28 mouse cellular contexts compared by ENCODE assay signal in the genomic region with DNA sequence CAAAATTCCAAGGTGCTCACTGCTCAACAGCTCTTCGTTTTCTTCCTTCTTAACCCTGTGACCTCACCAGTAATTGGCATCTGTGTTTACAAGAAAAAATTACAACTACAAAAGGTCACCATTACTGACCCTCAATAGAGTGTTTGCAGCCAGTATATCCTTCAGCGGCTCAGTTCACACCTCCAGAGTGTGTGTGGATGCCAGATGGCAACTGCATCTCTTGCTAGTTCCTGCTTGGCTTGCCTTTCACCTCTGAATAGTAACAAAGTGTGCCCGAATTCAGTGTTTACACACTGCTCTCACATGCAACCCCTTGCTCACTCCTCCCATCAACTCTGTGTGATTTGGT. TPM values are rescaled to one million over a fixed set of nuclear protein-coding genes. Genes with fewer than 3 reads are reported as not detected.
DNase-seq lines count a peak whose midpoint lies in the region; ATAC-seq and TF ChIP-seq lines count a peak whose summit lies in the region.
"Had no signal": no experiment of that assay in that cellular context is flagged by ENCODE, and none has a peak within 500 bp of the region (broad histone marks: within the 10 kb centered on the region; RNA-seq: fewer than 3 reads in every experiment).

No protein-coding gene starts in this region.

- H3K36me3 ChIP-seq in embryonic facial prominence, embryonic 14.5 days (ENCODE audit: control insufficient read depth, insufficient read depth, low read length): no peaks in the 10 kb centered on the region
- H3K36me3 ChIP-seq in limb, embryonic 12.5 days: no peaks in the 10 kb centered on the region
- H3K36me3 ChIP-seq in liver, postnatal 0 days (replicated peaks; ENCODE audit: insufficient read depth, low read length): no peaks in the 10 kb centered on the region
- H3K36me3 ChIP-seq: heart, embryonic 10.5 days; hindbrain, embryonic 15.5 days; intestine, embryonic 15.5 days; liver, embryonic 15.5 days; midbrain, embryonic 13.5 days; neural tube, embryonic 12.5 days had no signal

- H3K4me2 ChIP-seq in embryonic facial prominence, embryonic 14.5 days (ENCODE audit: low read depth, low read length): 0 out of 2 replicates have a peak overlapping the region, but pooled peaks have one; percentile 20
- H3K4me2 ChIP-seq in limb, embryonic 12.5 days: no peak overlapping the region
- no peak overlapping the region for H3K4me2 ChIP-seq in liver, postnatal 0 days (ENCODE audit: low read depth, low read length)
- H3K4me2 ChIP-seq: forebrain, embryonic 13.5 days; hindbrain, embryonic 15.5 days; intestine, embryonic 15.5 days; liver, embryonic 15.5 days; midbrain, embryonic 13.5 days; neural tube, embryonic 12.5 days had no signal

- peak; percentile 41 for DNase-seq in embryo, embryonic 11 days
- DNase-seq in embryo, embryonic 10.5 days (ENCODE audit: low spot score): no peak
- no peak for DNase-seq in embryonic facial prominence, embryonic 14.5 days (ENCODE audit: low spot score)
- DNase-seq in lung, postnatal 36 days: peak; percentile 56
- no peak for DNase-seq in left cerebral cortex, adult 9 months (ENCODE audit: low spot score in 2 of 2)
- no peak for DNase-seq in liver, postnatal 0 days
- DNase-seq: cerebellum, adult 11 months; cerebellum, adult 9-11 months; gastrocnemius, adult 2 months; kidney, adult 9 months; kidney, postnatal 25 days; layer of hippocampus, postnatal 36 days; liver; right cerebral cortex, postnatal 25 days; thymus, adult 2 months; thymus, postnatal 4 days had no signal

- no peaks in the 10 kb centered on the region for H3K27me3 ChIP-seq in embryonic facial prominence, embryonic 14.5 days (replicated peaks; ENCODE audit: control insufficient read depth, insufficient read depth, low read length)
- no peaks in the 10 kb centered on the region for H3K27me3 ChIP-seq in limb, embryonic 12.5 days
- H3K27me3 ChIP-seq in liver, postnatal 0 days (ENCODE audit: insufficient read depth, low read length): no peaks in the 10 kb centered on the region
- H3K27me3 ChIP-seq: forebrain, embryonic 13.5 days; hindbrain, embryonic 15.5 days; intestine, embryonic 15.5 days; liver, embryonic 15.5 days; megakaryocyte, embryonic 14.5 days; midbrain, embryonic 13.5 days; neural tube, embryonic 12.5 days had no signal

- H3K4me1 ChIP-seq in embryonic facial prominence, embryonic 14.5 days (ENCODE audit: control insufficient read depth, insufficient read depth, low read length): peaks cover 18% of the 10 kb centered on the region
- peaks cover 15% of the 10 kb centered on the region for H3K4me1 ChIP-seq in limb, embryonic 12.5 days (replicated peaks)
- H3K4me1 ChIP-seq in liver, postnatal 0 days (ENCODE audit: insufficient read depth): no peaks in the 10 kb centered on the region
- H3K4me1 ChIP-seq: forebrain, embryonic 13.5 days; heart, embryonic 10.5 days; hindbrain, embryonic 15.5 days; liver, embryonic 15.5 days; megakaryocyte, embryonic 14.5 days; midbrain, embryonic 13.5 days; neural tube, embryonic 12.5 days had no signal

- no peak overlapping the region for H3K9ac ChIP-seq in embryonic facial prominence, embryonic 14.5 days (ENCODE audit: low read depth, low read length)
- H3K9ac ChIP-seq in limb, embryonic 12.5 days (replicated peaks): no peak overlapping the region
- no peak overlapping the region for H3K9ac ChIP-seq in liver, postnatal 0 days (replicated peaks)
- H3K9ac ChIP-seq: forebrain, embryonic 13.5 days; hindbrain, embryonic 15.5 days; intestine, embryonic 15.5 days; liver, embryonic 15.5 days; midbrain, embryonic 13.5 days; neural tube, embryonic 12.5 days had no signal

- no peak overlapping the region for H3K4me3 ChIP-seq in embryonic facial prominence, embryonic 14.5 days (ENCODE audit: low read depth, low read length)
- H3K4me3 ChIP-seq in limb, embryonic 12.5 days (replicated peaks): no peak overlapping the region
- H3K4me3 ChIP-seq in liver, postnatal 0 days (ENCODE audit: low read depth, low read length): no peak overlapping the region
- H3K4me3 ChIP-seq: forebrain, embryonic 13.5 days; gastrocnemius, adult 2 months; heart, embryonic 10.5 days; hindbrain, embryonic 15.5 days; intestine, embryonic 15.5 days; layer of hippocampus, adult 2 months; liver, embryonic 15.5 days; megakaryocyte, embryonic 14.5 days; midbrain, embryonic 13.5 days; neural tube, embryonic 12.5 days had no signal

- ATAC-seq in embryonic facial prominence, embryonic 14.5 days (ENCODE audit: low read depth): no peak
- ATAC-seq in limb, embryonic 12.5 days (ENCODE audit: insufficient number of reproducible peaks, insufficient read depth, low FRiP score, low TSS enrichment, low read depth): peak; percentile 23; the same call in 1 of the 2 replicates
- ATAC-seq in megakaryocyte progenitor cell, adult 5-6 weeks (replicated peaks; ENCODE audit: poor library complexity): no peak
- no peak for ATAC-seq in liver, postnatal 0 days
- ATAC-seq: forebrain, embryonic 13.5 days; intestine, embryonic 15.5 days; midbrain, embryonic 13.5 days had no signal

- 0 out of 2 replicates have a peak overlapping the region, but pooled peaks have one; percentile 63 for H3K27ac ChIP-seq in embryonic facial prominence, embryonic 14.5 days (replicated peaks; ENCODE audit: low read depth, low read length)
- H3K27ac ChIP-seq in limb, embryonic 12.5 days: 0 out of 2 replicates have a peak overlapping the region, but pooled peaks have one; percentile 57
- H3K27ac ChIP-seq in liver, postnatal 0 days (ENCODE audit: low read depth): no peak overlapping the region
- H3K27ac ChIP-seq: forebrain, embryonic 13.5 days; gastrocnemius, adult 2 months; heart, embryonic 10.5 days; hindbrain, embryonic 15.5 days; intestine, embryonic 15.5 days; layer of hippocampus, adult 2 months; liver, embryonic 15.5 days; midbrain, embryonic 13.5 days; neural tube, embryonic 12.5 days had no signal

- WGBS in embryonic facial prominence, embryonic 14.5 days: 41% methylated on average over 3 of the region's 3 CpGs
- WGBS in limb, embryonic 12.5 days: 11% methylated on average over 3 of the region's 3 CpGs
- 46% methylated on average over 3 of the region's 3 CpGs for WGBS in liver, postnatal 0 days (ENCODE audit: insufficient replicate concordance)

- H3K9me3 ChIP-seq in embryonic facial prominence, embryonic 14.5 days (ENCODE audit: control insufficient read depth, low read length): peaks cover 1% of the 10 kb centered on the region; the same call in 1 of the 2 replicates
- H3K9me3 ChIP-seq in limb, embryonic 12.5 days: peaks cover 4% of the 10 kb centered on the region; the same call in 1 of the 2 replicates
- H3K9me3 ChIP-seq in liver, postnatal 0 days (ENCODE audit: low read length): no peaks in the 10 kb centered on the region
- H3K9me3 ChIP-seq: forebrain, embryonic 13.5 days; heart, embryonic 10.5 days; hindbrain, embryonic 15.5 days; intestine, embryonic 15.5 days; liver, embryonic 15.5 days; midbrain, embryonic 13.5 days had no signal

- TF ChIP-seq CTCF in liver, postnatal 0 days (IDR thresholded peaks at IDR 0.05; ENCODE audit: low read depth): no peak

- no peak for TF ChIP-seq EP300 in liver, postnatal 0 days (IDR thresholded peaks at IDR 0.05; ENCODE audit: low read depth)

RNA-seq across cellular contexts. Expression of a gene that starts 23.8 kb away (rescaled TPM):
- polyA plus RNA-seq in embryonic facial prominence, embryonic 14.5 days (2014; fragmentation: Nextera tagmentation; extraction: Ambion mirVana): 19.7 and 20.1 TPM in 2 replicates
- 9.3 and 10.6 TPM in 2 replicates for polyA plus RNA-seq in limb, embryonic 12.5 days (2016; fragmentation: Nextera tagmentation; extraction: Ambion mirVana)
- total RNA-seq in megakaryocyte progenitor cell, adult 5-6 weeks (2015): not detected in 2 replicates
- total RNA-seq in megakaryocyte progenitor cell, adult 5-6 weeks (2017): not detected in 2 replicates
- polyA plus RNA-seq in liver, postnatal 0 days (2015; fragmentation: Nextera tagmentation; extraction: Ambion mirVana): 1.7 and 1.8 TPM in 2 replicates
- total RNA-seq: hematopoietic stem cell, adult 5-6 weeks had no signal

Comparison
In these comparisons a context has a peak if more than half of its experiments do, and no peak if none do; other contexts are left out.
1. DNase-seq: peak in embryo, embryonic 11 days (single experiment) and lung, postnatal 36 days (single experiment); none in embryo, embryonic 10.5 days (single experiment), embryonic facial prominence, embryonic 14.5 days (single experiment), left cerebral cortex, adult 9 months (0 of 2) and liver, postnatal 0 days (single experiment).